Mouse (Mus musculus) embryonic facial prominence, embryonic 15.5 days (tissue): Measurements from ENCODE around the gene Ccdc47. TPM values are rescaled to one million over a fixed set of nuclear protein-coding genes. Genes with fewer than 3 reads are reported as not detected.
A peak's percentile ranks its signal among the peaks of the same experiment; 100 is the strongest.

Source experiments
- ATAC-seq: fragments of 200-750 bp; cut with Nextera tagmentation; 2 replicates; pipeline ENCODE4 v1.8.0; 2017; ENCODE audit warnings: low read depth, moderate TSS enrichment; ENCODE audit not compliant: insufficient number of reproducible peaks, low FRiP score, low TSS enrichment
- H3K27ac ChIP-seq: fragments of 300-500 bp; sonication (generic); replicated peaks from 2 replicates; pipeline ENCODE4 v1.5.1; 2015; ENCODE audit warnings: mild to moderate bottlenecking, inconsistent platforms
- H3K27me3 ChIP-seq: fragments of 300-500 bp; sonication (generic); 2 replicates; pipeline ENCODE4 v1.6.1; 2015; ENCODE audit warnings: inconsistent platforms
- H3K36me3 ChIP-seq: fragments of 300-500 bp; sonication (generic); 2 replicates; pipeline ENCODE4 v1.6.1; 2015; ENCODE audit warnings: mild to moderate bottlenecking, inconsistent platforms
- H3K4me1 ChIP-seq: fragments of 300-500 bp; sonication (generic); 2 replicates; pipeline ENCODE4 v1.6.1; 2015; ENCODE audit warnings: inconsistent platforms
- H3K4me2 ChIP-seq: fragments of 300-500 bp; sonication (generic); replicated peaks from 2 replicates; pipeline ENCODE4 v1.6.1; 2015; ENCODE audit warnings: mild to moderate bottlenecking, inconsistent platforms
- H3K4me3 ChIP-seq: fragments of 300-500 bp; sonication (generic); replicated peaks from 2 replicates; pipeline ENCODE4 v1.5.1; 2015; ENCODE audit warnings: mild to moderate bottlenecking, inconsistent platforms
- H3K9ac ChIP-seq: fragments of 300-500 bp; sonication (generic); 2 replicates; pipeline ENCODE4 v1.6.1; 2015; ENCODE audit warnings: inconsistent platforms
- H3K9me3 ChIP-seq: fragments of 300-500 bp; sonication (generic); replicated peaks from 2 replicates; pipeline ENCODE4 v1.6.1; 2016; ENCODE audit warnings: inconsistent platforms
- WGBS: fragments of 180-500 bp; shearing (Covaris S2); methylation state at CpG from one replicate; pipeline ENCODE4 v1.1.7; 2015; 5-methylcytosine and 5-hydroxymethylcytosine counted together
- polyA plus RNA-seq: library from polyadenylated mRNA; unstranded; fragments of >200 nt; fragmentation: Nextera tagmentation; extraction: Ambion mirVana; gene quantifications from 2 replicates; pipeline ENCODE4 v1.2.1, GENCODE M21; 2015

Ccdc47 gene
- polyA plus RNA-seq, 1 experiment from 2014 or later: 88.9 TPM

GRCm38 (mm10) chr11:106195341-106195740 lies 20.8 kb downstream of the Ccdc47 start:
- Histone ChIP-seq H3K9me3 (no peaks in the 10 kb centered on the region), H3K27ac (peak overlapping the region; percentile 45; the same call in 1 of the 2 replicates), H3K4me3 (no peak overlapping the region), H3K36me3 (peaks cover 29% of the 10 kb centered on the region), H3K4me1 (peaks cover 12% of the 10 kb centered on the region; the same call in 1 of the 2 replicates), H3K27me3 (no peaks in the 10 kb centered on the region), H3K9ac (no peak overlapping the region), H3K4me2 (no peak overlapping the region)
- ATAC-seq: no peak

- Histone ChIP-seq H3K9me3 (no peaks in the 10 kb centered on the region), H3K36me3 (peaks cover 25% of the 10 kb centered on the region), H3K27ac (peak overlapping the region; percentile 45), H3K4me3 (no peak overlapping the region), H3K4me1 (peaks cover 12% of the 10 kb centered on the region; the same call in 1 of the 2 replicates), H3K27me3 (no peaks in the 10 kb centered on the region), H3K4me2 (no peak overlapping the region), H3K9ac (no peak overlapping the region)
- WGBS: 91% methylated on average over 7 of the region's 7 CpGs
- ATAC-seq: no peak
Measured at GRCm38 (mm10) chr11:106194891-106195290, 21.3 kb downstream of the Ccdc47 start.

- 21% methylated on average over 3 of the region's 3 CpGs for WGBS
- ATAC-seq: no peak
- H3K27ac ChIP-seq: peak overlapping the region; percentile 89
- H3K36me3 ChIP-seq: peaks cover 21% of the 10 kb centered on the region
- peaks cover 12% of the 10 kb centered on the region; the same call in 1 of the 2 replicates for H3K4me1 ChIP-seq
- no peaks in the 10 kb centered on the region for H3K9me3 ChIP-seq
- H3K9ac ChIP-seq: peak overlapping the region; percentile 46
- no peaks in the 10 kb centered on the region for H3K27me3 ChIP-seq
- H3K4me2 ChIP-seq: peak overlapping the region; percentile 52
- peak overlapping the region; percentile 83 for H3K4me3 ChIP-seq
Measured at GRCm38 (mm10) chr11:106194155-106194541, 22.0 kb downstream of the Ccdc47 start.

GRCm38 (mm10) chr11:106193371-106194154 lies 22.6 kb downstream of the Ccdc47 start:
- under 1% methylated on average over 44 of the region's 44 CpGs for WGBS

GRCm38 (mm10) chr11:106192657-106193370 lies 23.3 kb downstream of the Ccdc47 start:
- no peak; the same call in 1 of the 2 replicates for ATAC-seq
- 7% methylated on average over 19 of the region's 19 CpGs for WGBS

More at GRCm38 (mm10) chr11:106193371-106194154, 22.6 kb downstream of the Ccdc47 start:
- peaks cover 12% of the 10 kb centered on the region; the same call in 1 of the 2 replicates for H3K4me1 ChIP-seq
- H3K27ac ChIP-seq: peak overlapping the region; percentile 95
- no peaks in the 10 kb centered on the region for H3K9me3 ChIP-seq
- peaks cover 18% of the 10 kb centered on the region for H3K36me3 ChIP-seq
- peak overlapping the region; percentile 80 for H3K9ac ChIP-seq
- H3K27me3 ChIP-seq: no peaks in the 10 kb centered on the region
- peak; percentile 97 for ATAC-seq
- H3K4me2 ChIP-seq: peak overlapping the region; percentile 52
- H3K4me3 ChIP-seq: peak overlapping the region; percentile 83

GRCm38 (mm10) chr11:106192241-106192640 lies 23.9 kb downstream of the Ccdc47 start:
- H3K27ac ChIP-seq: no peak overlapping the region
- H3K4me1 ChIP-seq: peaks cover 12% of the 10 kb centered on the region; the same call in 1 of the 2 replicates
- 81% methylated on average over 5 of the region's 5 CpGs for whole genome bisulfite sequencing
- ATAC-seq: no peak
- H3K9ac ChIP-seq: no peak overlapping the region
- peak overlapping the region; percentile 52 for H3K4me2 ChIP-seq
- peaks cover 5% of the 10 kb centered on the region for H3K36me3 ChIP-seq
- H3K4me3 ChIP-seq: peak overlapping the region; percentile 83
- H3K9me3 ChIP-seq: no peaks in the 10 kb centered on the region
- no peaks in the 10 kb centered on the region for H3K27me3 ChIP-seq

More at GRCm38 (mm10) chr11:106192657-106193370, 23.3 kb downstream of the Ccdc47 start:
- Histone ChIP-seq H3K36me3 (peaks cover 11% of the 10 kb centered on the region), H3K4me3 (peak overlapping the region; percentile 83), H3K4me1 (peaks cover 12% of the 10 kb centered on the region; the same call in 1 of the 2 replicates), H3K9ac (peak overlapping the region; percentile 80), H3K9me3 (no peaks in the 10 kb centered on the region), H3K4me2 (peak overlapping the region; percentile 52), H3K27me3 (no peaks in the 10 kb centered on the region), H3K27ac (peak overlapping the region; percentile 95)

GRCm38 (mm10) chr11:106191716-106192115 lies 24.4 kb downstream of the Ccdc47 start:
- 96% methylated on average over 3 of the region's 3 CpGs for WGBS
- peaks cover 12% of the 10 kb centered on the region; the same call in 1 of the 2 replicates for H3K4me1 ChIP-seq
- no peaks in the 10 kb centered on the region for H3K9me3 ChIP-seq
- no peaks in the 10 kb centered on the region for H3K27me3 ChIP-seq
- H3K4me2 ChIP-seq: no peak overlapping the region
- H3K9ac ChIP-seq: no peak overlapping the region
- H3K27ac ChIP-seq: no peak overlapping the region
- no peak overlapping the region for H3K4me3 ChIP-seq
- no peak for ATAC-seq
- H3K36me3 ChIP-seq: peaks cover 2% of the 10 kb centered on the region; the same call in 1 of the 2 replicates

- no peak overlapping the region for H3K4me3 ChIP-seq
- H3K4me2 ChIP-seq: no peak overlapping the region
- H3K9me3 ChIP-seq: no peaks in the 10 kb centered on the region
- H3K27ac ChIP-seq: no peak overlapping the region
- no peak for ATAC-seq
- peaks cover 18% of the 10 kb centered on the region for H3K36me3 ChIP-seq
- H3K9ac ChIP-seq: no peak overlapping the region
- no peaks in the 10 kb centered on the region for H3K27me3 ChIP-seq
- WGBS: 94% methylated on average over 4 of the region's 4 CpGs
- H3K4me1 ChIP-seq: peaks cover 3% of the 10 kb centered on the region; the same call in 1 of the 2 replicates
Measured at GRCm38 (mm10) chr11:106187326-106187725, 28.8 kb downstream of the Ccdc47 start.

- Histone ChIP-seq H3K9me3 (no peaks in the 10 kb centered on the region), H3K27me3 (no peaks in the 10 kb centered on the region), H3K36me3 (peaks cover 11% of the 10 kb centered on the region), H3K27ac (peak overlapping the region; percentile 88), H3K9ac (no peak overlapping the region), H3K4me2 (no peak overlapping the region), H3K4me1 (peaks cover 18% of the 10 kb centered on the region), H3K4me3 (no peak overlapping the region)
- WGBS: 87% methylated on average over 2 of the region's 2 CpGs
- ATAC-seq: no peak
Measured at GRCm38 (mm10) chr11:106180449-106180801, 35.7 kb downstream of the Ccdc47 start.

GRCm38 (mm10) chr11:106179711-106180448 lies 36.3 kb downstream of the Ccdc47 start:
- Histone ChIP-seq H3K4me1 (peaks cover 18% of the 10 kb centered on the region), H3K27me3 (no peaks in the 10 kb centered on the region), H3K27ac (peak overlapping the region; percentile 88), H3K36me3 (peaks cover 6% of the 10 kb centered on the region), H3K9ac (no peak overlapping the region), H3K4me3 (no peak overlapping the region), H3K4me2 (no peak overlapping the region), H3K9me3 (no peaks in the 10 kb centered on the region)
- ATAC-seq: peak; percentile 84; the same call in 1 of the 2 replicates
- WGBS: 33% methylated on average over 7 of the region's 7 CpGs
